Mouse (Mus musculus) stomach, embryonic 14.5 days (tissue): ENCODE measurements around the gene Elmod3. TPM values are rescaled to one million over a fixed set of nuclear protein-coding genes. Genes with fewer than 3 reads are reported as not detected.

Experiments
- ATAC-seq: fragments of 200-750 bp; cut with Nextera tagmentation; 2 replicates; pipeline ENCODE4 v1.8.0; 2017; ENCODE audit warnings: low read depth, moderate TSS enrichment; ENCODE audit not compliant: insufficient number of reproducible peaks, insufficient read depth, low FRiP score
- H3K27ac ChIP-seq: fragments of 300-500 bp; sonication (generic); 2 replicates; pipeline ENCODE4 v1.5.1; 2014; ENCODE audit warnings: mild to moderate bottlenecking, low read length, moderate library complexity, mixed read lengths
- H3K27me3 ChIP-seq: fragments of 300-500 bp; sonication (generic); 2 replicates; pipeline ENCODE4 v1.6.1; 2014; ENCODE audit warnings: low read length, control low read depth, mixed read lengths; ENCODE audit not compliant: control insufficient read depth, insufficient read depth
- H3K36me3 ChIP-seq: fragments of 300-500 bp; sonication (generic); 2 replicates; pipeline ENCODE4 v1.6.1; 2014; ENCODE audit warnings: mild to moderate bottlenecking, control low read depth, low read length, moderate library complexity, mixed read lengths; ENCODE audit not compliant: control insufficient read depth, insufficient read depth
- H3K4me1 ChIP-seq: fragments of 300-500 bp; sonication (generic); 2 replicates; pipeline ENCODE4 v1.6.1; 2014; ENCODE audit warnings: low read length, control low read depth, mixed read lengths; ENCODE audit not compliant: control insufficient read depth, insufficient read depth
- H3K4me2 ChIP-seq: fragments of 300-500 bp; sonication (generic); replicated peaks from 2 replicates; pipeline ENCODE4 v1.6.1; 2014; ENCODE audit warnings: low read depth, low read length, control low read depth
- H3K4me3 ChIP-seq: fragments of 300-500 bp; sonication (generic); 2 replicates; pipeline ENCODE4 v1.5.1; 2014; ENCODE audit warnings: low read depth, low read length, control low read depth
- H3K9ac ChIP-seq: fragments of 300-500 bp; sonication (generic); replicated peaks from 2 replicates; pipeline ENCODE4 v1.6.1; 2014; ENCODE audit warnings: low read depth, mild to moderate bottlenecking, control low read depth, low read length, moderate library complexity, mixed read lengths
- H3K9me3 ChIP-seq: fragments of 300-500 bp; sonication (generic); 2 replicates; pipeline ENCODE4 v1.6.1; 2016; ENCODE audit warnings: low read depth, low read length, control low read depth; ENCODE audit not compliant: control insufficient read depth
- WGBS: fragments of 180-500 bp; shearing (Covaris S2); extraction: QIAGEN DNeasy Blood & Tissue Kit; methylation state at CpG from one replicate; pipeline ENCODE4 v1.1.7; 2014; 5-methylcytosine and 5-hydroxymethylcytosine counted together
- polyA plus RNA-seq: library from polyadenylated mRNA; unstranded; fragments of >200 nt; fragmentation: Nextera tagmentation; extraction: Ambion mirVana; gene quantifications from 2 replicates; pipeline ENCODE4 v1.2.1, GENCODE M21; 2014

Gene Elmod3
- polyA plus RNA-seq, 1 experiment from 2014 or later, result 19.0 TPM

DNA sequence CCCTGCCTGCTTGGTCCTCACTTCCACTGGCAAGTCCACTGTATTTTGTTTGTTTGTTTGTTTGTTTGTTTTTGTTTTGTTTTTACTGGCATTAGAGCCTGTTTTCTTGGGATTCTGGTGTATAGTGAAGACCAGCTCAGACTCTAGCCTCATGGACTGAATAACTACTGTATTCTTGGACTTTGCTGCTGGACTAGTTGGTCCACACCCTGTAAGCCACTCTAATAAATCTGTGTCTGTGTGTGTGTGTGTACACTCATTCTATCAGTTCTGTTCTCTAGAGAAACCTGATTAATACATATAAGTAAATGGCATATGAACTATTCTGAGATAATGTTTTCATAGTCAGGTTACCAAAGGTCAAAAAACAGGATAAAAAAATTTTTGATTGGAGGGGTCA, 8.1 kb downstream of the Elmod3 start:
- Histone ChIP-seq H3K4me1 (no peaks in the 10 kb centered on the region), H3K27ac (no peak overlapping the region)

GRCm38 (mm10) chr6:72588307-72588706, 9.9 kb downstream of the Elmod3 start:
- Histone ChIP-seq H3K4me1 (no peaks in the 10 kb centered on the region), H3K4me2 (no peak overlapping the region), H3K4me3 (no peak overlapping the region), H3K27me3 (no peaks in the 10 kb centered on the region), H3K36me3 (no peaks in the 10 kb centered on the region; the same call in 1 of the 2 replicates), H3K9ac (no peak overlapping the region), H3K27ac (no peak overlapping the region), H3K9me3 (no peaks in the 10 kb centered on the region)
- ATAC-seq, result no peak

More for the DNA sequence above, 8.1 kb downstream of the Elmod3 start:
- no peaks in the 10 kb centered on the region for H3K36me3 ChIP-seq
- ATAC-seq, result no peak
- no peak overlapping the region for H3K9ac ChIP-seq
- H3K9me3 ChIP-seq, result no peaks in the 10 kb centered on the region
- H3K27me3 ChIP-seq, result no peaks in the 10 kb centered on the region
- no peak overlapping the region for H3K4me3 ChIP-seq
- no peak overlapping the region for H3K4me2 ChIP-seq

- no peaks in the 10 kb centered on the region for H3K4me1 ChIP-seq
- H3K9me3 ChIP-seq, result no peaks in the 10 kb centered on the region
- no peak for ATAC-seq
- WGBS, result 82% methylated on average over 3 of the region's 3 CpGs
- no peak overlapping the region for H3K4me3 ChIP-seq
- no peak overlapping the region for H3K4me2 ChIP-seq
- H3K27ac ChIP-seq, result no peak overlapping the region
- H3K36me3 ChIP-seq, result no peaks in the 10 kb centered on the region; the same call in 1 of the 2 replicates
- H3K9ac ChIP-seq, result no peak overlapping the region
- no peaks in the 10 kb centered on the region for H3K27me3 ChIP-seq
Observed at GRCm38 (mm10) chr6:72586701-72587100, 11.5 kb downstream of the Elmod3 start.

GRCm38 (mm10) chr6:72584154-72584553, 14.1 kb downstream of the Elmod3 start:
- Histone ChIP-seq H3K27ac (no peak overlapping the region), H3K9ac (no peak overlapping the region), H3K4me2 (no peak overlapping the region), H3K4me1 (no peaks in the 10 kb centered on the region), H3K27me3 (no peaks in the 10 kb centered on the region), H3K4me3 (no peak overlapping the region), H3K36me3 (no peaks in the 10 kb centered on the region; the same call in 1 of the 2 replicates), H3K9me3 (no peaks in the 10 kb centered on the region)
- 71% methylated on average over 11 of the region's 11 CpGs for WGBS
- no peak for ATAC-seq

- H3K4me3 ChIP-seq, result no peak overlapping the region
- WGBS, result 86% methylated on average over 4 of the region's 4 CpGs
- H3K27me3 ChIP-seq, result no peaks in the 10 kb centered on the region
- H3K9me3 ChIP-seq, result no peaks in the 10 kb centered on the region
- no peak overlapping the region for H3K4me2 ChIP-seq
- no peaks in the 10 kb centered on the region for H3K4me1 ChIP-seq
- ATAC-seq, result no peak
- H3K9ac ChIP-seq, result no peak overlapping the region
- H3K36me3 ChIP-seq, result no peaks in the 10 kb centered on the region; the same call in 1 of the 2 replicates
- no peak overlapping the region for H3K27ac ChIP-seq
Observed at GRCm38 (mm10) chr6:72583211-72583839, 14.9 kb downstream of the Elmod3 start.

GRCm38 (mm10) chr6:72581625-72582382, 16.4 kb downstream of the Elmod3 start:
- H3K9ac ChIP-seq, result no peak overlapping the region
- no peaks in the 10 kb centered on the region for H3K9me3 ChIP-seq
- no peak for ATAC-seq
- H3K27me3 ChIP-seq, result no peaks in the 10 kb centered on the region
- no peaks in the 10 kb centered on the region for H3K4me1 ChIP-seq
- no peaks in the 10 kb centered on the region; the same call in 1 of the 2 replicates for H3K36me3 ChIP-seq
- H3K27ac ChIP-seq, result no peak overlapping the region
- no peak overlapping the region for H3K4me2 ChIP-seq
- no peak overlapping the region for H3K4me3 ChIP-seq
- WGBS, result 77% methylated on average over 11 of the region's 11 CpGs

- ATAC-seq, result no peak
- no peaks in the 10 kb centered on the region; the same call in 1 of the 2 replicates for H3K36me3 ChIP-seq
- H3K27me3 ChIP-seq, result no peaks in the 10 kb centered on the region
- no peak overlapping the region for H3K4me2 ChIP-seq
- WGBS, result 93% methylated on average over 3 of the region's 3 CpGs
- H3K9me3 ChIP-seq, result no peaks in the 10 kb centered on the region
- H3K9ac ChIP-seq, result no peak overlapping the region
- H3K4me3 ChIP-seq, result no peak overlapping the region
- H3K27ac ChIP-seq, result no peak overlapping the region
- no peaks in the 10 kb centered on the region for H3K4me1 ChIP-seq
Observed at GRCm38 (mm10) chr6:72576041-72576440, 22.2 kb downstream of the Elmod3 start.

DNA sequence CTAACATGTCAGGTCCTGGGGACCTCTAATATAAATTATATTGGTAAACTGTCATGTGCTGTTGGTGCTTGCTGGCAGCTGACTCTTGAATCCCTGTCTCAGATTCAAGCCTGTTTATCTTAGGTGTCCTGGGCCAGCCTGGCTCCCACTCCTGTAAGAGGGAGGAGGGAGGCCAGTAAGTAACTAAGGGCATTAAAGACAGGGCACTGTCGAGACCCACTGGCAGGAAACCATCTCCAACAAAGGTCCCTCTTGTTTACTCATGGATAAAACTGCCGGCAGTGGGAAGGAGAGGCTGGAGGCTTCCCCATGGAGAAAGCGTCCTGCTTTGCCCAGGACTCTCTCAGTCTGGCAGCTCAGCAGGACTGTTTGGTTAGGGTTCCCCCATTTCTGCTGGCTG, 26.4 kb downstream of the Elmod3 start:
- H3K4me3 ChIP-seq, result no peak overlapping the region
- H3K9ac ChIP-seq, result no peak overlapping the region
- ATAC-seq, result no peak
- WGBS, result 39% methylated on average over 3 of the region's 3 CpGs
- H3K4me1 ChIP-seq, result no peaks in the 10 kb centered on the region
- peaks cover 5% of the 10 kb centered on the region; the same call in 1 of the 2 replicates for H3K36me3 ChIP-seq
- H3K9me3 ChIP-seq, result no peaks in the 10 kb centered on the region
- no peak overlapping the region for H3K4me2 ChIP-seq
- H3K27ac ChIP-seq, result no peak overlapping the region
- no peaks in the 10 kb centered on the region for H3K27me3 ChIP-seq
